Mouse (Mus musculus) hindlimb bud, embryonic 11.5 days (tissue): ENCODE results near the gene Olfr1202.

Experiments
- DNase-seq: peaks from one replicate; pipeline ENCODE4 v3.0.0-alpha.2; 2012; ENCODE audit warnings: low read depth, low spot score; ENCODE audit errors: extremely low spot score

Gene Olfr1202

DNA sequence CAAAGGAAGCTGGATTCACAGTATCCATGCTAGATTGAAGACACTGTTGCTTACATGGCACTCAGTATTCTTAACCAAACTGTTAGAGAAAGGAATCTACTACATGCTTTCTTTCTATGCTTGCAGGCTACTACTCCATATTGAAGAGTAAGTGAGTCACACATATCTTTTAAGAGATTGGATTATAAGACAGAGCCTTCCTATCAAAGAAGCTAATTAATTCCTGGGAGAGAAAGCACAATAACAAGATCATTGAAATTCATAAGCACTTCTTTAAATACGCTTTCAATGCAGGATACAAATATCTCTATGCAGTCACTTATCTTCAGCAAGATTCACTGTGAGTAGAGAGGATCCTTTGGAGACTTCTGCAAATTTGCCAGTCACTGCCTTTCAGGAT is at the start of gene Olfr1202:
Gene Olfr1202, plus strand, starts transcription at position 301 of the 400 bp plus-strand sequence.
- DNase-seq, result no peak

DNA sequence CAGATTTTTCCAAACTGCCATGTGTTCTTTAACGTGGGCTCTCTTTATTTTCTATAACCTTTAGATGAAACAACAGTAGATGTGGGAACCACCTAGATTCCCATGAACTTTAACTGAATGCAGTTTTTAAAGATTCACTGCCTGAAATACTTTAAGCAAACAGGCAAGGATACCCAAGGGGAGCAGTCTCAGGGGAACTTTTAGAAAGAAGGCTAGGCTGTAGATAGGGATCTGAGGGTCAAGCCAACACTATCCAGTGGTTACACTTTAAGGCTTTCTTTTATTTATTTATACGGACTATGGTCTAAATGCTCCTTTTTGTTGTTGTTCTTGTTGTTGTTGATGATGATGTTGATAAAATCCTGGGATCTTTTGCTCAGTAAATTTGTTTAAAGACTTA is 43.9 kb upstream of the Olfr1202 start, which contains the start of gene Olfr1200:
Gene Olfr1200, minus strand, starts transcription at position 101 of the 400 bp plus-strand sequence.
- no peak for DNase-seq

DNA sequence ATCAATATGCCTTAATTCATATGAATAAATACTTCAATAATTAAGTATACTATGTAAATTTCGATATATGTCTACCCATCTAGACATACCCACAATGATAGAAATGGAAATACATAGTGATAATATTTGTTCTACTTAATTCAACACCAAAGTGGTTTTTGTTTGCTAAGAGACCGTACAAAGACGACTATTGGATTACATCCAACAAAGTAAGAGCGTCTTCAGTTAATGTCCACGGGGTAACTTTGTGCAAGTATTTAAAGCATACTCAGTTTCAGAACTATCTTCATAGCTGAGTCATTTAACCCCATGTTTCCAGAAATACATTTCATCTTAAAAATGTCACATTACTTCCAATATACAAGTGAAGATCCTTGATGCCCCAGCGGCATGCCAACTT is 21.6 kb upstream of the Olfr1202 start, which contains the start of gene Olfr1201:
Gene Olfr1201, plus strand, starts transcription at position 301 of the 400 bp plus-strand sequence.
- no peak for DNase-seq

DNA sequence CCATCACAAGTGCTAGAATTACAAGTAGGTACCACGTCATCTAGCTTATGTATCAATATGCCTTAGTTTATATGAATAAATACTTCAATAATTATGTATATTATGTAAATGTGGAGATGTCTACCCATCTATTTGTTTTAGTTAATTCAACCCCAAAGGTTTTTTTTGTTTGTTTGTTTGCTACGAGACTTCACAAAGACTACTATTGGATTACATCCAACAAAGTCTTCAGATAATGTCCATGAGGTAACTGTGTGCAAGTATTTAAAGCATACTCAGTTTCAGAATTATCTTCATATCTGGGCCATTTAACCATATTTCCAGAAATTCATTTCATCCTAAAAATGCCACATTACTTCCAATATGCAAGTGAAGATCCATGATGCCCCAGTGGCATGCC is 15.1 kb downstream of the Olfr1202 start, which contains the start of gene Olfr1205:
Gene Olfr1205, plus strand, starts transcription at position 301 of the 400 bp plus-strand sequence.
- DNase-seq, result no peak

DNA sequence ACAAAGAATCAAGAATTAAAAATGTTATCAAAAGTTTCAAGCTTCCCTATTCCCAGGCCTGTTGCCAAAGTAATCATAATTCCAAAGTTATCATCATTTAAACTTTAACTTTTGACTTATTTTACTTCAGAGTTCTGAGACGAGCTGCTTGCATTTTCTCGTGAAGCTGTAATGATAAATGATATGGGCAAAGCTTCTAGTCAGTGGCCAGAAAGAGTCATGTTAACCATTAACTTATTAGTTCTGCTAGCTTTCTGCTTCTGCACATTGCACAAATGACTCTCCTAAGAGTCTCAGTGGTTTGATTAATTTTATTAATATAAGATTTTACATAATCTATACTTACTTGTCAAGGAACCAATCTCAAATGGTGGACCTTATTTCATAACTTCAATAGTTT is 24.2 kb downstream of the Olfr1202 start:
- DNase-seq, result no peak

DNA sequence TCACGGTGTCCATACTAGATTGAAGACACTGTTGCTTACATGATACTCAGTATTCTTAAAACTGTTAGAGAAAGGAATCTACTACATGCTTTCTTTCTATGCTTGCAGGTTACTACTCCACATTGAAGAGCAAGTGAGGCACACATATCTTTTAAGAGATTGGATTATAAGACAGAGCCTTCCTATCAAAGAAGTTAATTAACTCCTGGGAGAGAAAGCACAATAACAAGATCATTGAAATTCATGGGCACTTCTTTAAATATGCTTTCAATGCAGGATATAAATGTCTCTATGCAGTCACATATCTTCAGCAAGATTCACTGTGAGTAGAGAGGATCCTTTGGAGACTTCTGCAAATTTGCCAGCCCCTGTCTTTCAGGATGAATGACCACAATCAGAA is 34.7 kb downstream of the Olfr1202 start, which contains the start of gene Olfr1204:
Gene Olfr1204, plus strand, starts transcription at position 301 of the 400 bp plus-strand sequence.
- DNase-seq, result no peak

DNA sequence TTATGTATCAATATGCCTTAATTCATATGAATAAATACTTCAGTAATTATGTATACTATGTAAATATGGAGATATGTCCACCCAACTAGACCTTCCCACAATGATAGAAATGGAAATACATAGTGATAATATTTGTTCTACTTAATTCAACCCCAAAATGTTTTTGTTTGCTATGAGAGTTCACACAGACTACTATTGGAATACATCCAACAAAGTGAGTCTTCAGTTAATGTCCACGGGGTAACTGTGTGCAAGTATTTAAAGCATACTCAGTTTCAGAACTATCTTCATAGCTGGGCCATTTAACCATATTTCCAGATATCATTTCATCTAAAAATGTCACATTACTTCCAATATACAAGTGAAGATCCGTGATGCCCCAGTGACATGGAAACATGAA is 48.6 kb downstream of the Olfr1202 start, which contains the start of gene Olfr1206:
Gene Olfr1206, plus strand, starts transcription at position 301 of the 400 bp plus-strand sequence.
- DNase-seq, result no peak
